In genomic region chr6:127034760-127035159, GRCm38 (mm10) we compare ENCODE assay signal across 8 mouse cellular contexts. TPM values are rescaled to one million over a fixed set of nuclear protein-coding genes. Genes with fewer than 3 reads are reported as not detected.
DNase-seq lines count a peak whose midpoint lies in the region; ATAC-seq and TF ChIP-seq lines count a peak whose summit lies in the region.

No protein-coding gene starts in this region.

- no peak for ATAC-seq in kidney, embryonic 15.5 days (replicated peaks; ENCODE audit: low FRiP score)
- no peak for ATAC-seq in Patski
- ATAC-seq in forebrain, embryonic 14.5 days: no peak
- ATAC-seq in limb, embryonic 12.5 days (ENCODE audit: insufficient number of reproducible peaks, insufficient read depth, low FRiP score, low TSS enrichment, low read depth): no peak
- no peak for ATAC-seq in midbrain, postnatal 0 days (ENCODE audit: low FRiP score)

- in situ Hi-C loops in Patski (cut with MboI; ENCODE audit: low pct_unique_long_range_greater_than_20kb): no loop called here

- peak; percentile 50 for TF ChIP-seq CTCF in Patski (IDR thresholded peaks at IDR 0.05)
- peak; percentile 63 for TF ChIP-seq CTCF in midbrain, postnatal 0 days (IDR thresholded peaks at IDR 0.05)

- CTCF ChIA-PET in Patski (lab: Charles Lee): interaction anchor here (1.2 to 1.3 kb wide), 5 partner anchors 17 to 85 kb away, joined by 3 read pairs; no protein-coding TSS in a partner anchor

- H3K27me3 ChIP-seq in kidney, embryonic 15.5 days: no peaks in the 10 kb centered on the region
- no peaks in the 10 kb centered on the region for H3K27me3 ChIP-seq in Patski
- H3K27me3 ChIP-seq in forebrain, embryonic 14.5 days (replicated peaks; ENCODE audit: control insufficient read depth, insufficient read depth, low read length): no peaks in the 10 kb centered on the region
- H3K27me3 ChIP-seq in limb, embryonic 12.5 days: no peaks in the 10 kb centered on the region
- no peaks in the 10 kb centered on the region for H3K27me3 ChIP-seq in midbrain, postnatal 0 days (ENCODE audit: insufficient read depth, low read length)

- POLR2A ChIA-PET in Patski (lab: Charles Lee): no interaction called here

- no peak overlapping the region for H3K9ac ChIP-seq in kidney, embryonic 15.5 days
- H3K9ac ChIP-seq in forebrain, embryonic 14.5 days (ENCODE audit: low read length): no peak overlapping the region
- no peak overlapping the region for H3K9ac ChIP-seq in limb, embryonic 12.5 days (replicated peaks)
- no peak overlapping the region for H3K9ac ChIP-seq in midbrain, postnatal 0 days (replicated peaks; ENCODE audit: low read length, poor library complexity, severe bottlenecking)

- peak overlapping the region; percentile 26; the same call in 1 of the 2 replicates for H3K4me3 ChIP-seq in kidney, embryonic 15.5 days (replicated peaks)
- no peak overlapping the region for H3K4me3 ChIP-seq in forebrain, embryonic 14.5 days (ENCODE audit: low read depth, low read length)
- H3K4me3 ChIP-seq in limb, embryonic 12.5 days (replicated peaks): 0 out of 2 replicates have a peak overlapping the region, but pooled peaks have one; percentile 12
- no peak overlapping the region for H3K4me3 ChIP-seq in midbrain, postnatal 0 days (ENCODE audit: low read depth, low read length)

- no peak for DNase-seq in kidney, postnatal 14 days
- DNase-seq in Patski (ENCODE audit: low read depth, low spot score): no peak
- DNase-seq in forebrain, embryonic 14.5 days (ENCODE audit: low spot score): peak; percentile 62
- DNase-seq in midbrain, postnatal 0 days (ENCODE audit: low spot score): peak; percentile 39
- DNase-seq in gastrocnemius, postnatal 4 days (ENCODE audit: low spot score in 2 of 2): no peak
- no peak for DNase-seq in adrenal gland, postnatal 4 days (ENCODE audit: low spot score in 2 of 2)

- H3K36me3 ChIP-seq in kidney, embryonic 15.5 days: no peaks in the 10 kb centered on the region
- H3K36me3 ChIP-seq in forebrain, embryonic 14.5 days (ENCODE audit: control insufficient read depth, insufficient read depth, low read length): no peaks in the 10 kb centered on the region
- no peaks in the 10 kb centered on the region for H3K36me3 ChIP-seq in limb, embryonic 12.5 days
- H3K36me3 ChIP-seq in midbrain, postnatal 0 days (ENCODE audit: insufficient read depth, low read length): no peaks in the 10 kb centered on the region

- peak overlapping the region; percentile 49 for H3K4me2 ChIP-seq in kidney, embryonic 15.5 days
- peak overlapping the region; percentile 31 for H3K4me2 ChIP-seq in forebrain, embryonic 14.5 days (ENCODE audit: low read length)
- H3K4me2 ChIP-seq in limb, embryonic 12.5 days: peak overlapping the region; percentile 30
- no peak overlapping the region for H3K4me2 ChIP-seq in midbrain, postnatal 0 days (ENCODE audit: low read depth, low read length, poor library complexity, severe bottlenecking)

- H3K4me1 ChIP-seq in kidney, embryonic 15.5 days: 0 out of 2 replicates have a peak, but pooled peaks cover 12% of the 10 kb centered on the region
- no peaks in the 10 kb centered on the region for H3K4me1 ChIP-seq in forebrain, embryonic 14.5 days (ENCODE audit: control insufficient read depth, insufficient read depth, low read length)
- H3K4me1 ChIP-seq in limb, embryonic 12.5 days (replicated peaks): no peaks in the 10 kb centered on the region
- no peaks in the 10 kb centered on the region for H3K4me1 ChIP-seq in midbrain, postnatal 0 days (ENCODE audit: insufficient read depth, low read length)

- 38% methylated on average over 10 of the region's 10 CpGs for WGBS in kidney, embryonic 15.5 days
- WGBS in forebrain, embryonic 14.5 days: 41% methylated on average over 10 of the region's 10 CpGs
- 38% methylated on average over 10 of the region's 10 CpGs for WGBS in limb, embryonic 12.5 days
- 38% methylated on average over 10 of the region's 10 CpGs for WGBS in midbrain, postnatal 0 days

- H3K9me3 ChIP-seq in kidney, embryonic 15.5 days (replicated peaks): no peaks in the 10 kb centered on the region
- H3K9me3 ChIP-seq in forebrain, embryonic 14.5 days (replicated peaks; ENCODE audit: control insufficient read depth, low read length): no peaks in the 10 kb centered on the region
- H3K9me3 ChIP-seq in limb, embryonic 12.5 days: no peaks in the 10 kb centered on the region
- H3K9me3 ChIP-seq in midbrain, postnatal 0 days (ENCODE audit: low read length): no peaks in the 10 kb centered on the region

- H3K27ac ChIP-seq in kidney, embryonic 15.5 days: no peak overlapping the region
- H3K27ac ChIP-seq in forebrain, embryonic 14.5 days (ENCODE audit: low read depth, low read length): no peak overlapping the region
- H3K27ac ChIP-seq in limb, embryonic 12.5 days: no peak overlapping the region
- no peak overlapping the region for H3K27ac ChIP-seq in midbrain, postnatal 0 days (ENCODE audit: low read depth, low read length)

RNA-seq across cellular contexts. Expression of gene Fgf6, which starts 19.4 kb away (rescaled TPM):
- 0.12 and 0.24 TPM in 2 replicates for polyA plus RNA-seq in kidney, embryonic 15.5 days (2015; fragmentation: Nextera tagmentation; extraction: Ambion mirVana)
- polyA plus RNA-seq in Patski (2021): not detected
- not detected in 2 replicates for polyA plus RNA-seq in forebrain, embryonic 14.5 days (2014; fragmentation: Nextera tagmentation; extraction: Ambion mirVana)
- 0.29 and 0.30 TPM in 2 replicates for polyA plus RNA-seq in limb, embryonic 12.5 days (2016; fragmentation: Nextera tagmentation; extraction: Ambion mirVana)
- total RNA-seq in midbrain, postnatal 0 days (2014; rRNA removed): not detected in 2 replicates
- polyA plus RNA-seq in midbrain, postnatal 0 days (2015; fragmentation: Nextera tagmentation; extraction: Ambion mirVana): not detected in 2 replicates
- total RNA-seq in gastrocnemius, postnatal 4 days (2021): 1 to 10 TPM; 8.2 to 9.7 TPM
- total RNA-seq in adrenal gland, postnatal 4 days (2021): under 1 TPM; 0.11 to 0.68 TPM

RNA-seq across cellular contexts. Expression of gene Fgf23, which starts 37.9 kb away (rescaled TPM):
- polyA plus RNA-seq in kidney, embryonic 15.5 days (2015; fragmentation: Nextera tagmentation; extraction: Ambion mirVana): not detected in 2 replicates
- polyA plus RNA-seq in Patski (2021): 0.08 TPM
- polyA plus RNA-seq in forebrain, embryonic 14.5 days (2014; fragmentation: Nextera tagmentation; extraction: Ambion mirVana): 0.09 and 0.11 TPM in 2 replicates
- 0.11 TPM in 1 of 2 replicates, not detected in the other for polyA plus RNA-seq in limb, embryonic 12.5 days (2016; fragmentation: Nextera tagmentation; extraction: Ambion mirVana)
- 0.33 and 0.77 TPM in 2 replicates for total RNA-seq in midbrain, postnatal 0 days (2014; rRNA removed)
- 0.38 and 0.63 TPM in 2 replicates for polyA plus RNA-seq in midbrain, postnatal 0 days (2015; fragmentation: Nextera tagmentation; extraction: Ambion mirVana)
- total RNA-seq in gastrocnemius, postnatal 4 days (2021): under 1 TPM in 1 of 2 experiments, not detected in 1; 0.20 TPM
- total RNA-seq in adrenal gland, postnatal 4 days (2021): not detected

Comparison
In these comparisons a context has a peak if more than half of its experiments do, and no peak if none do; other contexts are left out.
1. H3K4me3 ChIP-seq: peak in kidney, embryonic 15.5 days (single experiment) and limb, embryonic 12.5 days (single experiment); none in forebrain, embryonic 14.5 days (single experiment) and midbrain, postnatal 0 days (single experiment).
2. DNase-seq: peak in forebrain, embryonic 14.5 days (single experiment) and midbrain, postnatal 0 days (single experiment); none in kidney, postnatal 14 days (single experiment), Patski (single experiment), gastrocnemius, postnatal 4 days (0 of 2) and adrenal gland, postnatal 4 days (0 of 2).